Mouse (Mus musculus): ENCODE data around the gene Mboat1. TPM values are rescaled to one million over a fixed set of nuclear protein-coding genes. Genes with fewer than 3 reads are reported as not detected.

Gene Mboat1
- total RNA-seq (2015): 19.1 and 19.8 TPM in 2 replicates
- 13.5 and 15.2 TPM in 2 replicates for total RNA-seq (2017)

GRCm38 (mm10) chr13:30136243-30136922 lies at the start of gene Mboat1:
Gene Mboat1 (plus strand): TSS chr13:30136489.
- ATAC-seq (ENCODE audit: poor library complexity, severe bottlenecking): peak; percentile 93

- ATAC-seq (ENCODE audit: poor library complexity, severe bottlenecking): peak; percentile 52; the same call in 1 of the 2 replicates
Measured at GRCm38 (mm10) chr13:30093086-30093485, 43.2 kb upstream of the Mboat1 start.

GRCm38 (mm10) chr13:30095851-30096250 lies 40.4 kb upstream of the Mboat1 start:
- ATAC-seq (ENCODE audit: poor library complexity, severe bottlenecking): no peak

GRCm38 (mm10) chr13:30096536-30096935 lies 39.8 kb upstream of the Mboat1 start:
- no peak for ATAC-seq (ENCODE audit: poor library complexity, severe bottlenecking)

- ATAC-seq (ENCODE audit: poor library complexity, severe bottlenecking): no peak
Measured at GRCm38 (mm10) chr13:30109001-30109600, 27.2 kb upstream of the Mboat1 start.

GRCm38 (mm10) chr13:30115792-30116191 lies 20.5 kb upstream of the Mboat1 start:
- no peak for ATAC-seq (ENCODE audit: poor library complexity, severe bottlenecking)

GRCm38 (mm10) chr13:30136923-30137629 lies 787 bp downstream of the Mboat1 start:
- no peak for ATAC-seq (ENCODE audit: poor library complexity, severe bottlenecking)

- peak; percentile 73 for ATAC-seq (ENCODE audit: poor library complexity, severe bottlenecking)
Measured at GRCm38 (mm10) chr13:30137951-30138350, 1.7 kb downstream of the Mboat1 start.

- no peak for ATAC-seq (ENCODE audit: poor library complexity, severe bottlenecking)
Measured at GRCm38 (mm10) chr13:30140149-30140548, 3.9 kb downstream of the Mboat1 start.

- no peak for ATAC-seq (ENCODE audit: poor library complexity, severe bottlenecking)
Measured at GRCm38 (mm10) chr13:30140646-30141045, 4.4 kb downstream of the Mboat1 start.

- no peak for ATAC-seq (ENCODE audit: poor library complexity, severe bottlenecking)
Measured at GRCm38 (mm10) chr13:30141996-30142395, 5.7 kb downstream of the Mboat1 start.

GRCm38 (mm10) chr13:30146468-30146867 lies 10.2 kb downstream of the Mboat1 start:
- ATAC-seq (ENCODE audit: poor library complexity, severe bottlenecking): no peak

- peak; percentile 97 for ATAC-seq (ENCODE audit: poor library complexity, severe bottlenecking)
Measured at GRCm38 (mm10) chr13:30154264-30154663, 18.0 kb downstream of the Mboat1 start.

GRCm38 (mm10) chr13:30159626-30160025 lies 23.3 kb downstream of the Mboat1 start:
- ATAC-seq (ENCODE audit: poor library complexity, severe bottlenecking): no peak

- ATAC-seq (ENCODE audit: poor library complexity, severe bottlenecking): no peak
Measured at GRCm38 (mm10) chr13:30163521-30163920, 27.2 kb downstream of the Mboat1 start.

GRCm38 (mm10) chr13:30166138-30167090 lies 30.1 kb downstream of the Mboat1 start:
- peak; percentile 82 for ATAC-seq (ENCODE audit: poor library complexity, severe bottlenecking)

GRCm38 (mm10) chr13:30167499-30167898 lies 31.2 kb downstream of the Mboat1 start:
- no peak for ATAC-seq (ENCODE audit: poor library complexity, severe bottlenecking)

- ATAC-seq (ENCODE audit: poor library complexity, severe bottlenecking): no peak
Measured at GRCm38 (mm10) chr13:30168803-30169202, 32.5 kb downstream of the Mboat1 start.

GRCm38 (mm10) chr13:30170061-30170460 lies 33.8 kb downstream of the Mboat1 start:
- no peak for ATAC-seq (ENCODE audit: poor library complexity, severe bottlenecking)

- ATAC-seq (ENCODE audit: poor library complexity, severe bottlenecking): no peak
Measured at GRCm38 (mm10) chr13:30174586-30174985, 38.3 kb downstream of the Mboat1 start.

GRCm38 (mm10) chr13:30177356-30177755 lies 41.1 kb downstream of the Mboat1 start:
- no peak for ATAC-seq (ENCODE audit: poor library complexity, severe bottlenecking)
